Comparison of ENCODE assay signal across 8 mouse cellular contexts in genomic region chr5:135533431-135533830, GRCm38 (mm10). TPM values are rescaled to one million over a fixed set of nuclear protein-coding genes. Genes with fewer than 3 reads are reported as not detected.
DNase-seq lines count a peak whose midpoint lies in the region; ATAC-seq and TF ChIP-seq lines count a peak whose summit lies in the region.
"Had no signal": no experiment of that assay in that cellular context is flagged by ENCODE, and none has a peak within 500 bp of the region (broad histone marks: within the 10 kb centered on the region; RNA-seq: fewer than 3 reads in every experiment).

No protein-coding gene starts in this region.

- whole genome bisulfite sequencing in heart, embryonic 14.5 days = 53% methylated on average over 10 of the region's 10 CpGs
- 46% methylated on average over 10 of the region's 10 CpGs for WGBS in lung, embryonic 14.5 days

- peaks cover 11 to 21% of the 10 kb centered on the region in 2 experiments for H3K4me1 ChIP-seq in heart, embryonic 14.5 days (ENCODE audit: control insufficient read depth in 2 of 2, insufficient read depth in 2 of 2, low read length in 2 of 2)
- H3K4me1 ChIP-seq in lung, embryonic 14.5 days (ENCODE audit: insufficient read depth) = no peaks in the 10 kb centered on the region; the same call in 1 of the 2 replicates

- DNase-seq in 3134 (ENCODE audit: extremely low read depth, insufficient read length, low spot score) = peak; percentile 80
- DNase-seq in adrenal gland, adult 2 months = peak; percentile 70
- DNase-seq in lung, embryonic 14.5 days = peak; percentile 77
- no peak for DNase-seq in Muller cell, postnatal 12 days (ENCODE audit: inconsistent ontology term)
- no peak for DNase-seq in spleen, postnatal 10 days (ENCODE audit: low spot score in 2 of 2)

- 0 out of 2 replicates have a peak overlapping the region, but pooled peaks have one; percentile 12 for H3K4me2 ChIP-seq in heart, embryonic 14.5 days (ENCODE audit: low read length)
- H3K4me2 ChIP-seq in lung, embryonic 14.5 days = 0 out of 2 replicates have a peak overlapping the region, but pooled peaks have one; percentile 5

- peak overlapping the region; percentile 61 for H3K27ac ChIP-seq in heart, embryonic 14.5 days (replicated peaks in 1 of 2; ENCODE audit: control insufficient read depth in 1 of 2, insufficient read depth in 1 of 2, low read depth in 2 of 2, low read length in 2 of 2)
- H3K27ac ChIP-seq in lung, embryonic 14.5 days (ENCODE audit: low read depth) = no peak overlapping the region

- no peak overlapping the region for H3K9ac ChIP-seq in heart, embryonic 14.5 days (ENCODE audit: low read length)
- no peak overlapping the region for H3K9ac ChIP-seq in lung, embryonic 14.5 days

- no peak overlapping the region for H3K4me3 ChIP-seq in heart, embryonic 14.5 days (ENCODE audit: control insufficient read depth in 1 of 2, insufficient read depth in 1 of 2, low read depth in 1 of 2, low read length in 2 of 2)
- H3K4me3 ChIP-seq in lung, embryonic 14.5 days (ENCODE audit: low read depth, low read length) = no peak overlapping the region

- peak; percentile 31; the same call in 1 of the 2 replicates for ATAC-seq in heart, embryonic 14.5 days (ENCODE audit: insufficient number of reproducible peaks, insufficient read depth, low FRiP score, low read depth)
- ATAC-seq in lung, embryonic 14.5 days (ENCODE audit: insufficient read depth) = no peak
- ATAC-seq in megakaryocyte, adult 5-6 weeks (ENCODE audit: poor library complexity, severe bottlenecking) = no peak

- no peak for TF ChIP-seq CTCF in lung, embryonic 14.5 days (IDR thresholded peaks at IDR 0.05; ENCODE audit: low read depth)

- no peaks in the 10 kb centered on the region for H3K36me3 ChIP-seq in heart, embryonic 14.5 days (ENCODE audit: control insufficient read depth, insufficient read depth, low read length)
- no peaks in the 10 kb centered on the region for H3K36me3 ChIP-seq in lung, embryonic 14.5 days (ENCODE audit: insufficient read depth)

- no peaks in the 10 kb centered on the region for H3K27me3 ChIP-seq in heart, embryonic 14.5 days (ENCODE audit: control insufficient read depth, insufficient read depth, low read length)
- H3K27me3 ChIP-seq in lung, embryonic 14.5 days (ENCODE audit: insufficient read depth, low read length) = no peaks in the 10 kb centered on the region

- no peaks in the 10 kb centered on the region for H3K9me3 ChIP-seq in heart, embryonic 14.5 days (ENCODE audit: control insufficient read depth, low read length)
- H3K9me3 ChIP-seq in lung, embryonic 14.5 days (ENCODE audit: low read depth, low read length) = peaks cover 3% of the 10 kb centered on the region; the same call in 1 of the 2 replicates

RNA-seq across cellular contexts. Expression of gene Hip1, which starts 11.5 kb away (rescaled TPM):
- total RNA-seq in adrenal gland, adult 2 months (2021) = 10 to 100 TPM; 17.2 to 26.7 TPM
- 19.4 and 20.5 TPM in 2 replicates for polyA plus RNA-seq in adrenal gland, adult 2 months (2012; rRNA removed)
- polyA plus RNA-seq in heart, embryonic 14.5 days (2014; fragmentation: Nextera tagmentation; extraction: Ambion mirVana) = 30.2 and 31.7 TPM in 2 replicates
- polyA plus RNA-seq in lung, embryonic 14.5 days (2014; fragmentation: Nextera tagmentation; extraction: Ambion mirVana) = 48.8 and 49.4 TPM in 2 replicates
- 21.6 and 28.9 TPM in 2 replicates for total RNA-seq in megakaryocyte, adult 5-6 weeks (2015)
- total RNA-seq in megakaryocyte, adult 5-6 weeks (2017) = 34.7 and 39.9 TPM in 2 replicates

RNA-seq across cellular contexts. Expression of gene Ccl26, which starts 29.9 kb away (rescaled TPM):
- total RNA-seq in adrenal gland, adult 2 months (2021) = not detected
- not detected in 2 replicates for polyA plus RNA-seq in adrenal gland, adult 2 months (2012; rRNA removed)
- not detected in 2 replicates for polyA plus RNA-seq in heart, embryonic 14.5 days (2014; fragmentation: Nextera tagmentation; extraction: Ambion mirVana)
- not detected in 2 replicates for polyA plus RNA-seq in lung, embryonic 14.5 days (2014; fragmentation: Nextera tagmentation; extraction: Ambion mirVana)
- not detected in 2 replicates for total RNA-seq in megakaryocyte, adult 5-6 weeks (2015)
- total RNA-seq in megakaryocyte, adult 5-6 weeks (2017) = not detected in 2 replicates
- polyA plus RNA-seq: gonadal fat pad, adult 2 months had no signal

RNA-seq across cellular contexts. Expression of gene Ccl24, which starts 39.4 kb away (rescaled TPM):
- 1 to 10 TPM; 1.9 to 2.0 TPM for total RNA-seq in adrenal gland, adult 2 months (2021)
- 0.88 and 2.0 TPM in 2 replicates for polyA plus RNA-seq in adrenal gland, adult 2 months (2012; rRNA removed)
- 0.51 and 0.66 TPM in 2 replicates for polyA plus RNA-seq in heart, embryonic 14.5 days (2014; fragmentation: Nextera tagmentation; extraction: Ambion mirVana)
- 2.5 and 3.1 TPM in 2 replicates for polyA plus RNA-seq in lung, embryonic 14.5 days (2014; fragmentation: Nextera tagmentation; extraction: Ambion mirVana)
- 0.25 and 3.5 TPM in 2 replicates for total RNA-seq in megakaryocyte, adult 5-6 weeks (2015)
- 0.37 TPM in 1 of 2 replicates, not detected in the other for total RNA-seq in megakaryocyte, adult 5-6 weeks (2017)

Comparison
In these comparisons a context has a peak if more than half of its experiments do, and no peak if none do; other contexts are left out.
1. DNase-seq: peak in 3134 (single experiment), adrenal gland, adult 2 months (single experiment) and lung, embryonic 14.5 days (single experiment); none in Muller cell, postnatal 12 days (single experiment) and spleen, postnatal 10 days (0 of 2).